Mouse (Mus musculus) retina, postnatal 7 days (tissue): ENCODE measurements around the gene Cwc22.

Source experiments
- DNase-seq: peaks from one replicate; pipeline ENCODE4 v3.0.0-alpha.2; 2012; ENCODE audit warnings: low read depth, low spot score

Cwc22 gene

DNA sequence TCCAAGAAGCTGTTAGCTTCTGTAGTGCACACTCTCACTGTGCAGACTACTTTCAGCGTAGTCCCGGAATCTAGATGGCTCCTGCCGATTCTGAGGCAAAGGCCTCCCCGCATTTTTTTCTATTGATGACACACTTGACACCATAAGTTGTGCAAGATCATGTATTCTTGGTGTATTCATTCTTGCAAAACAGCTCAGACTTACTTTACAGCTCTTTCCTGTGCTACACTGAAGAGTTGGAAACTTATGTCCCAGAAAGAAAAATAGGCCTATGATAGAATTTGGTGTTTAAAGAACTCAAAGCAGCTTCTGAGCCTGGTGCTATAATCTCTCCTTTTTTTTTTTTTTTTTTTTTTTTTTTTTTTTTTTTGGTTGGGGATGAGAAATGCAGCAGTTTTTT is 23.8 kb upstream of the Cwc22 start:
- no peak for DNase-seq

- DNase-seq: no peak
Measured at GRCm38 (mm10) chr2:77962450-77963193, 16.4 kb upstream of the Cwc22 start.

DNA sequence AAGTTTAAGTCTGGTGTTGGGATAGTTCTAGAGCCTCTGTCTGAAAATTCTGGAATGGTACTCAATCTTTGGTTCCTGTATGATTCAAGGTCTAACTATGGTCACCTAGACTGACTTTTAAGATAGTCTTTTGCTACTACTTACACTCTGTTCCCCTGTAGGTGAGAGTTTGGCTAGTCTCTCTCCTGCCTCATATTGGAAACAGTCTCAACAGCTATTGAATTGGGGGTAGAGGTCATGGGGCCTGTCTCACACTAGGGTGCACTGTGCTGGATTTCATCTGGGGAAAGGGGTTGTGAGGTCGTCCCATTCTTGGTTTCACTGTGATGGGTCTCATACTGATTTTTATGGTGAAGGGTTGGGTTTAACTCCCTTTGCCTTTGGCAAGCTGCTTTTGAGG is 15.1 kb upstream of the Cwc22 start:
- no peak for DNase-seq

DNA sequence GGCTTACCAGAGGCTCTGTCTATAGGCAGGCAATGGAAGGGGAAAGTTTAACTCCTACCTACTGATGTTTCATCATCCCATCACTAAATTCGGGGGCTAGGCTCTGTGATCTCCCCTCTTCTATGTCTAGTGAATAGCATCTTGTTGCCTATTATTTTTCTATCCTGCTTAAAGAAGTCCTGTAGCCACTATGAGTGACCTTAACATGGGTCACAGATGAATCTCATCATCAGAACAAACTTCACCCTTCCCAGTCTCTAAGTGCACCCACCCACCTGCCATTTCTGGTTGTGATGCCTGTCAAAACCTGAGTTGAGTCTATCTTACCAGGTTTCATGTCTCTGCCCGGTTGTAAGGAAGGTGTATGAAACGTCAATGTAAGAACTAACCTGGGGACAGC is 14.5 kb upstream of the Cwc22 start:
- no peak for DNase-seq

GRCm38 (mm10) chr2:77959341-77959740 is 13.2 kb upstream of the Cwc22 start:
- no peak for DNase-seq

GRCm38 (mm10) chr2:77951415-77951913 is 5.3 kb upstream of the Cwc22 start:
- no peak for DNase-seq

DNA sequence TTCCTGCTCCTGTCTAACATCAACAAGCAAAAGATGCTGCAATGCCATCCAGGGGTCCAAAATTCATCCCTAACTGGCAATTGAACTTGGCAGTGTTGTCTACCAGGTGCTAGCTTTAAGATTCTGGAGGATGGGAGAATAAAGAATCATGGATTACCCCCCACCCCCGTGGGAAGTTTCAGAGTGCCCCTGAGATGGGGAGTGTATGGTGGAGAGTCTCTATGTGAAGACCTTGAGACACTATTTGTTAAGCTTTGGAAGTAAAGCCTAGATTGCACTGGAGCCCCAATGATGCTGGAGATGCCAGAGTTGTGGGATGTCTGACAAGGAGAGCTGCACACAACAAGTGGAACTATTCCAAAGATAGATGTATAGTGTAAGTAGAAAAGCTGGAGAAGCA is 3.9 kb upstream of the Cwc22 start:
- DNase-seq: no peak

GRCm38 (mm10) chr2:77949521-77949920 is 3.3 kb upstream of the Cwc22 start:
- no peak for DNase-seq

- DNase-seq: no peak
Measured at GRCm38 (mm10) chr2:77948921-77949320, 2.7 kb upstream of the Cwc22 start.

DNA sequence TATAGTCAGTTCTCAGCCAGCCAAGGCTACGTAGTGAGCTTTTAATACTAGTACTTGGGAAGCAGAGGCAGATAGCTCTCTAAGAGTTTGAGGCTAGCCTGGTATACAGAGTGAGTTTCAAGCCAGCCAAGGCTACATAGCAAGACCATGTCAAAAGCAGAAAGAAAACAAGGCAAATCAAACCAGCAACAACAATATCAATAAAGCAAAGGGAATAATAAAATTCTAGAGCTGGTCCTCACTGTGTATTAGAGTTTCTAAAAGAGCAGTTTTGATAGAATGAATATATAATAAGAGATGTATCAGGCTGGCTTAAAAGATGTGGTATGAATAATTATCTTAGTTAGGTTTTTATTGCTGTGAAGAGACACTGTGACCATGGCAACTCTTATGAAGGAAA is 2.0 kb upstream of the Cwc22 start:
- DNase-seq: no peak

DNA sequence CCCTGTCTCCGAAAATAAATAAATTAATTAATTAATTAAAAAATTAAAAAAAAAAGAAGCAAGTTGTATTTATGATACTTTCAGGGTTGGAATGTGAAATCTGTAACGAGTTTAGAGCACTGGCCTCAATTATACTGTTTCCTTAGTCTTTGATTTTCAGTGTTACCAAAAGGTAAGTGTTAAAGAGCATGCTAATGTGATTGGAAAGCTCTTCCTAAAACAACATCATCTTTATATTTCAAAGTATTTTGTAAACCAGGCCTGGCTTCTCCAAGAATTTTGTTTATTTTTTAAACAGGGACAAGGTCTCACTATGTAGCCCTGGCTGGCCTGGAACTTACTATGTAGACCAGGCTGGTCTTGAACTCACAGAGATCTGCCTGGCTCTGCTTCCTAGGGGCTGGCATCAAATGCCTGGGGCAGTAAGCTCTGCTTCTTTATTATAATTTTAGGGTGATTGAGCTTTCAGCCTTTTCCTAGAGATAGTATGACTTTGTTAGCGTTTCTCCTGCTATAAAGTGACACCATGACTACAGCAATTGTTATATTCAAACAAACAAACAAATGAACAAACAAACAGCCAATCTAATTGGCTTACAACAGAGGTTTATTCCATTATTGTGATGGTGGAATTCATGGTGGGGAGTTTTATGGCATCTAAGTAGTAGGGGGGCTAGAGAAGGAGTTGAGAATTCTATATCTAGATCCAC is 1.1 kb upstream of the Cwc22 start:
- no peak for DNase-seq

GRCm38 (mm10) chr2:77944860-77945595 is 1.1 kb downstream of the Cwc22 start:
- DNase-seq: no peak

DNA sequence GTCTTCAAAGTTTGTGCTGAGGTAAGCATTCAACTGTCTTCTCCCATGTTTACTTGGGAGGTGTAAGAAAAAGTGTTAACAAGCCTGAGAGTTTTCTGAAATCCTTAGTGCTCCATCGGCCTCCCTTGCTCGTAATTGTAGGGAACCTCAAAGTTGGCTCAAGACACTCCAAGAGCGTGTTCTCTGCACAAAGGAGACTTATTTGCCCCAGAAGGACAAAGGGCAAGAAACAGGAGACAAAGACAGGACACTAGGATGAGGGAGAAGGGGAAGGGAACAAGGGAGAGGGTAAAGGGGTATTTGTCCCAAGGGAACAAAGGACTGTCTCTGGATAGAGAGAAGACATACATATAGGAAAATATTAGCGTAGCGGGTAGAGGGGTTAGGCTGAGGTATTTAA is 1.9 kb downstream of the Cwc22 start:
- DNase-seq: no peak

- DNase-seq: no peak
Measured at GRCm38 (mm10) chr2:77941944-77942343, 4.2 kb downstream of the Cwc22 start.

- no peak for DNase-seq
Measured at GRCm38 (mm10) chr2:77938317-77938716, 7.9 kb downstream of the Cwc22 start.

DNA sequence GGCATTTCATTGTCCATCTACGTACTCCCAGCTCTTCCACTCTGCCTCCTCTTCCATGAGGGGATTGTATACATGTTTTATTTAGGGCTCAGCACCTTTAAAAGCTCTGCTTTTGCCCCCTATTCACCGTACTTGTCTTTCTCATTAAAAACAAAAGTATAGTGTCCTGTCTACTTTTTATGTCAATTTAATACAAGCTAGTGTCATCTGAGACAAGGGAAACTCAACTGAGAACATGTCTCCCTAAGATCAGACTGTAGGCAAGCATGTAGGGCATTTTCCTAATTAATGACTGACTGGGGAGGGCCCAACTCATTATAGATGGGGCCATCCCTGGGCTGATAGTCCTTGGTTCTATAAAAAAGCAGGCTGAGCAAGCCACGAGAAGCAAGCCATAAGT is 8.4 kb downstream of the Cwc22 start:
- no peak for DNase-seq

DNA sequence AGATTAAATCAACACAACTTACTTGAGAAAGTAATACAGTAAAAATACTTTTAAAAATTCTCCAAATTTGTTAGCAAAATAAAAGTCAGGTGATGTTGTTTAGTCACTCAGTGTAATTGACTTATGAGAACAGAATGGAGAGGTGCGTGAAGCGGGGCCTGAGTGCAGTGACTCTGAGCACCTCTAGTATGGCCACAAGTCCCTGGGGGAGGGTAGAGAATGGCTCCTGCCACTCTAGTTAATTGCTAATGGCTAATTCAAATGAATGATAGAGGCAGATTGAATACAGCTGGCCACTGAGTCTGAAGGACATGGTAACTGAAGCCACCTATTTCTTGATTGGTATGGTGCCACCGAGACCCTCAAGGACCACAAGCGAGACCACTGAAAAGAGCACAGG is 12.0 kb downstream of the Cwc22 start:
- no peak for DNase-seq

GRCm38 (mm10) chr2:77933630-77934029 is 12.5 kb downstream of the Cwc22 start:
- DNase-seq: no peak

- no peak for DNase-seq
Measured at GRCm38 (mm10) chr2:77931958-77932357, 14.2 kb downstream of the Cwc22 start.

DNA sequence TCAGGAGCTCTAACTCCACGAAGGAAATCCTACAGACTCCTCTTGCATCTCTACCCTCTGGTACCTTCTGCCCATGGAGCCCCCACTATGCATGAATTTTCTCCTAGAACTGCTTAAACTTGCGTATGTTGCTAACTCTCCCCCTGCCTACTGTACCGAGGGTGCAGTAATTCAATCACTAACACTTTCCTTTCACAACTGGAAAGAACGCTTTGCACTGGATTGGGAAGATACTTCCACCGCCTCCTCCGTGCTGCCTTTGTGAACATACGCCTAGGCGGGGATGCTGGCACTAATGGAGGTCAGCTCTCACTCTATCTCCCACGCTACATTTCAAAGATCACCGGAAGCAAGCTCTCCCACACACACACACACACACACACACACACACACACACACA is 17.8 kb downstream of the Cwc22 start:
- DNase-seq: no peak

DNA sequence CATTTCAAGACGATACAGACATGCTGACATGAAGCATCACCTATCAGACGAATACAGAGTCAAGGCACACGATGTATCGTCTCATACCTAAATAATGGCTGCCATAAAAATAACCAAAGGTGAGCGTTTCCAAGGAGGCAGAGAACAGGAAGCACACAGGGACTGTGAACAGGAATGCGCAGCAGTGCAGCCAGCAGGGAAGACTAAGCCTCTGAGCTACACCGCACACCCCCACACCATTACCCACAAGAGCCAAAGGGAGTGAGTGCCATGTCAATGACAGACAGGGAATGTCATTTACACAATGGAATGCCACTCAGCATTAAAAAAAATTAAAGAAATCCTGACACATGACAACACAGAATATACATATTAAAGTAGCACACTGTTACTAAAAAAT is 19.7 kb downstream of the Cwc22 start:
- no peak for DNase-seq

DNA sequence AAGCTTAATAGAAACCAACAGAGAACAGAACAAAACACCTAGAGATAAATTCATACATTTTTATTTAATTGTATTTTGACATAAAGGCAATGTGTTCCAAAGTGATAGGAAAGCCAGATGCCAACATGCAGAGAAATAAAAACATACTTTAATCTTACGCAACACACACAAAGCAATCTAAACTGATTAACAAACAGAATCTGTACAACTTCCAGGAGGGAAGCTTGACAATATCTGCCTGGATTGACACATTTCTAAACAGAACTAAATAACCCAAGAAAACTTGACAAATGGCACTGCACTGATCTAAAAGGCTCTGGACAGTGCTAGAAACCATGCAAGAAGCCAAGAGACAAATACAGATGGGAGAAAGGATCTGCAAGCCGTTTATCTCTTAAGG is 20.2 kb downstream of the Cwc22 start:
- DNase-seq: no peak
